Mouse (Mus musculus) common myeloid progenitor, adult 5-6 weeks (primary cell): ENCODE data around the gene Ddr2. TPM values are rescaled to one million over a fixed set of nuclear protein-coding genes. Genes with fewer than 3 reads are reported as not detected.
"Not testable (repeated sequence)": the region's sequence is repeated elsewhere in the genome, so short reads cannot be mapped to it uniquely, and the experiment has no call there.

ENCODE experiments used
- ATAC-seq: replicated peaks from 2 replicates; pipeline ENCODE4 v1.8.0; 2016; ENCODE audit warnings: low read depth, mild to moderate bottlenecking, moderate TSS enrichment, inconsistent platforms; ENCODE audit not compliant: poor library complexity, severe bottlenecking
- total RNA-seq: library from RNA; stranded (forward); fragments of 200-1000, 187-1606 nt; gene quantifications from 2 replicates; pipeline ENCODE4 v1.2.3, GENCODE M21; 2017

The Ddr2 gene
- total RNA-seq, 1 experiment from 2014 or later, result not detected

GRCm38 (mm10) chr1:170044726-170045471 lies 65.7 kb downstream of the Ddr2 start:
- 0 out of 2 replicates have a peak, but pooled peaks have one; percentile 45 for ATAC-seq

GRCm38 (mm10) chr1:170043753-170044152 lies 66.8 kb downstream of the Ddr2 start:
- ATAC-seq, result no peak

GRCm38 (mm10) chr1:170042996-170043395 lies 67.6 kb downstream of the Ddr2 start:
- no peak for ATAC-seq

GRCm38 (mm10) chr1:170039402-170039801 lies 71.2 kb downstream of the Ddr2 start:
- ATAC-seq, result 0 out of 2 replicates have a peak, but pooled peaks have one; percentile 32

GRCm38 (mm10) chr1:170035575-170035974 lies 75.0 kb downstream of the Ddr2 start:
- ATAC-seq, result peak; percentile 78

- 0 out of 2 replicates have a peak, but pooled peaks have one; percentile 18 for ATAC-seq
These were observed 75.6 kb downstream of the Ddr2 start for GRCm38 (mm10) chr1:170034961-170035360.

- ATAC-seq, result no peak
These were observed 78.9 kb downstream of the Ddr2 start for GRCm38 (mm10) chr1:170031656-170032055.

- ATAC-seq, result no peak
These were observed 95.8 kb downstream of the Ddr2 start for GRCm38 (mm10) chr1:170014784-170015183.

- ATAC-seq, result no peak
These were observed 99.7 kb downstream of the Ddr2 start for GRCm38 (mm10) chr1:170010716-170011505.

- ATAC-seq, result no peak
These were observed 101.3 kb downstream of the Ddr2 start for GRCm38 (mm10) chr1:170009296-170009695.

GRCm38 (mm10) chr1:170008432-170009220 lies 101.9 kb downstream of the Ddr2 start:
- ATAC-seq, result no peak

GRCm38 (mm10) chr1:170006516-170006915 lies 104.0 kb downstream of the Ddr2 start:
- no peak for ATAC-seq

GRCm38 (mm10) chr1:170005297-170005696 lies 105.3 kb downstream of the Ddr2 start:
- no peak for ATAC-seq

GRCm38 (mm10) chr1:169993901-169994300 lies 116.7 kb downstream of the Ddr2 start:
- ATAC-seq, result not testable (repeated sequence)

GRCm38 (mm10) chr1:169986166-169986565 lies 124.4 kb downstream of the Ddr2 start:
- no peak for ATAC-seq

- ATAC-seq, result no peak
These were observed 132.9 kb downstream of the Ddr2 start for GRCm38 (mm10) chr1:169977621-169978020.

GRCm38 (mm10) chr1:169971998-169972397 lies 138.6 kb downstream of the Ddr2 start:
- ATAC-seq, result no peak

- ATAC-seq, result no peak
These were observed 139.6 kb downstream of the Ddr2 start for GRCm38 (mm10) chr1:169970936-169971335.

- ATAC-seq, result peak; percentile 37
These were observed 141.1 kb downstream of the Ddr2 start for GRCm38 (mm10) chr1:169969516-169969886.

- peak; percentile 98 for ATAC-seq
These were observed 141.6 kb downstream of the Ddr2 start, which contains the start of gene Hsd17b7 for GRCm38 (mm10) chr1:169968792-169969515. Hsd17b7 (minus strand) TSS chr1:169969241.
